In the genomic region with DNA sequence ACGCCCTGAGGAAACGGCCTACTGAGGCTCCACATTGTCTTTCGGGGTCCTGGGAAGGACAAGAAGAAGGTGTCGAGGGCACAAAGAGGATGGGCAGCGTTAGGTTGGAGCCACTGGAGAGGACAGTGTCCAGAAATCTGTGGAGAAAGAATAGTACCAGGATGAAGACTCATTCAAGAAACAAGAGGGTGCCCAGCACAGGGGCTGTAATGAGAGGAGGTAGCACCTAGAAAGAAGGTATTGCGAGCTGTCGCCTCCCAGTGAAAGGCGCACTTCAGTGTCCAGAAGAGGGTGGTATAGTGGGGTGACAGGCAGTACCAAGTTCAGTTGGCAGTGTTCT, we compare ENCODE assay signal across 8 mouse cellular contexts. TPM values are rescaled to one million over a fixed set of nuclear protein-coding genes. Genes with fewer than 3 reads are reported as not detected.
A peak's percentile ranks its signal among the peaks of the same experiment; 100 is the strongest.
DNase-seq lines count a peak whose midpoint lies in the region; ATAC-seq lines count a peak whose summit lies in the region.

No protein-coding gene starts in this region.

- peak overlapping the region; percentile 97 for H3K27ac ChIP-seq in lung, embryonic 15.5 days
- peak overlapping the region; percentile 97 for H3K27ac ChIP-seq in limb, embryonic 12.5 days
- H3K27ac ChIP-seq in neural tube, embryonic 15.5 days (replicated peaks): peak overlapping the region; percentile 94

- peak overlapping the region; percentile 91 for H3K4me2 ChIP-seq in lung, embryonic 15.5 days
- peak overlapping the region; percentile 88 for H3K4me2 ChIP-seq in limb, embryonic 12.5 days
- H3K4me2 ChIP-seq in neural tube, embryonic 15.5 days: peak overlapping the region; percentile 95

- H3K4me1 ChIP-seq in lung, embryonic 15.5 days: peaks cover 30% of the 10 kb centered on the region
- peaks cover 35% of the 10 kb centered on the region for H3K4me1 ChIP-seq in limb, embryonic 12.5 days (replicated peaks)
- H3K4me1 ChIP-seq in neural tube, embryonic 15.5 days: peaks cover 50% of the 10 kb centered on the region

- no peak for DNase-seq in lung, adult 18-20 months
- DNase-seq in kidney, postnatal 10 days: no peak
- no peak for DNase-seq in retina, embryonic 14.5 days (ENCODE audit: low spot score)

- 0% methylated on average over 7 of the region's 8 CpGs for WGBS in lung, embryonic 15.5 days
- under 1% methylated on average over 8 of the region's 8 CpGs for WGBS in limb, embryonic 12.5 days
- 1% methylated on average over 8 of the region's 8 CpGs for WGBS in neural tube, embryonic 15.5 days

- no peaks in the 10 kb centered on the region for H3K27me3 ChIP-seq in lung, embryonic 15.5 days
- H3K27me3 ChIP-seq in limb, embryonic 12.5 days: no peaks in the 10 kb centered on the region
- H3K27me3 ChIP-seq in neural tube, embryonic 15.5 days (replicated peaks): no peaks in the 10 kb centered on the region

- no peaks in the 10 kb centered on the region for H3K9me3 ChIP-seq in lung, embryonic 15.5 days
- H3K9me3 ChIP-seq in limb, embryonic 12.5 days: no peaks in the 10 kb centered on the region
- H3K9me3 ChIP-seq in neural tube, embryonic 15.5 days (replicated peaks): no peaks in the 10 kb centered on the region

- peak overlapping the region; percentile 68 for H3K4me3 ChIP-seq in lung, embryonic 15.5 days
- H3K4me3 ChIP-seq in limb, embryonic 12.5 days (replicated peaks): peak overlapping the region; percentile 66
- peak overlapping the region; percentile 55 for H3K4me3 ChIP-seq in neural tube, embryonic 15.5 days (replicated peaks)

- peaks cover 11% of the 10 kb centered on the region; the same call in 1 of the 2 replicates for H3K36me3 ChIP-seq in lung, embryonic 15.5 days
- peaks cover 41% of the 10 kb centered on the region for H3K36me3 ChIP-seq in limb, embryonic 12.5 days
- H3K36me3 ChIP-seq in neural tube, embryonic 15.5 days: peaks cover 26% of the 10 kb centered on the region

- H3K9ac ChIP-seq in lung, embryonic 15.5 days: peak overlapping the region; percentile 67
- peak overlapping the region; percentile 80 for H3K9ac ChIP-seq in limb, embryonic 12.5 days (replicated peaks)
- peak overlapping the region; percentile 63 for H3K9ac ChIP-seq in neural tube, embryonic 15.5 days (replicated peaks)

- ATAC-seq in lung, embryonic 15.5 days (ENCODE audit: borderline replicate concordance, extremely low read depth, low FRiP score, low TSS enrichment): no peak; the same call in 1 of the 2 replicates
- ATAC-seq in erythroblast, adult 5-6 weeks (replicated peaks; ENCODE audit: low FRiP score, poor library complexity, severe bottlenecking): peak; percentile 9; the same call in 1 of the 2 replicates
- peak; percentile 1; the same call in 1 of the 2 replicates for ATAC-seq in limb, embryonic 12.5 days (ENCODE audit: insufficient number of reproducible peaks, insufficient read depth, low FRiP score, low TSS enrichment, low read depth)
- peak; percentile 34; the same call in 1 of the 2 replicates for ATAC-seq in neural tube, embryonic 15.5 days (ENCODE audit: low FRiP score)
- no peak for ATAC-seq in granulocyte monocyte progenitor cell, adult 5-6 weeks (replicated peaks; ENCODE audit: poor library complexity, severe bottlenecking)

RNA-seq across cellular contexts. Expression of a gene that starts 0.7 kb away (rescaled TPM):
- 86.6 and 101 TPM in 2 replicates for polyA plus RNA-seq in lung, embryonic 15.5 days (2015; fragmentation: Nextera tagmentation; extraction: Ambion mirVana)
- total RNA-seq in erythroblast, adult 5-6 weeks (2015; ENCODE audit: low replicate concordance): 7.9 and 15.9 TPM in 2 replicates
- total RNA-seq in erythroblast, adult 5-6 weeks (2017; ENCODE audit: low replicate concordance): 4.0 and 4.3 TPM in 2 replicates
- 114 and 118 TPM in 2 replicates for polyA plus RNA-seq in limb, embryonic 12.5 days (2016; fragmentation: Nextera tagmentation; extraction: Ambion mirVana)
- 90.9 and 95.4 TPM in 2 replicates for polyA plus RNA-seq in neural tube, embryonic 15.5 days (2015; fragmentation: Nextera tagmentation; extraction: Ambion mirVana)
- total RNA-seq in granulocyte monocyte progenitor cell, adult 5-6 weeks (2014; fragmentation: Nextera tagmentation): 62.4 and 81.5 TPM in 2 replicates
- 61.8 and 91.6 TPM in 2 replicates for total RNA-seq in granulocyte monocyte progenitor cell, adult 5-6 weeks (2017)

RNA-seq across cellular contexts. Expression of a gene that starts 0.7 kb away (rescaled TPM):
- 7.2 and 8.6 TPM in 2 replicates for polyA plus RNA-seq in lung, embryonic 15.5 days (2015; fragmentation: Nextera tagmentation; extraction: Ambion mirVana)
- total RNA-seq in erythroblast, adult 5-6 weeks (2015; ENCODE audit: low replicate concordance): 1.7 and 5.0 TPM in 2 replicates
- total RNA-seq in erythroblast, adult 5-6 weeks (2017; ENCODE audit: low replicate concordance): 3.3 and 8.9 TPM in 2 replicates
- polyA plus RNA-seq in limb, embryonic 12.5 days (2016; fragmentation: Nextera tagmentation; extraction: Ambion mirVana): 31.1 and 31.9 TPM in 2 replicates
- polyA plus RNA-seq in neural tube, embryonic 15.5 days (2015; fragmentation: Nextera tagmentation; extraction: Ambion mirVana): 27.4 and 34.6 TPM in 2 replicates
- total RNA-seq in granulocyte monocyte progenitor cell, adult 5-6 weeks (2014; fragmentation: Nextera tagmentation): 2.6 and 6.0 TPM in 2 replicates
- 1.9 and 3.8 TPM in 2 replicates for total RNA-seq in granulocyte monocyte progenitor cell, adult 5-6 weeks (2017)

RNA-seq across cellular contexts. Expression of a gene that starts 16.1 kb away (rescaled TPM):
- 3.8 and 4.1 TPM in 2 replicates for polyA plus RNA-seq in lung, embryonic 15.5 days (2015; fragmentation: Nextera tagmentation; extraction: Ambion mirVana)
- not detected in 2 replicates for total RNA-seq in erythroblast, adult 5-6 weeks (2015; ENCODE audit: low replicate concordance)
- total RNA-seq in erythroblast, adult 5-6 weeks (2017; ENCODE audit: low replicate concordance): not detected in 2 replicates
- polyA plus RNA-seq in limb, embryonic 12.5 days (2016; fragmentation: Nextera tagmentation; extraction: Ambion mirVana): 5.0 and 5.1 TPM in 2 replicates
- 6.3 and 7.5 TPM in 2 replicates for polyA plus RNA-seq in neural tube, embryonic 15.5 days (2015; fragmentation: Nextera tagmentation; extraction: Ambion mirVana)
- total RNA-seq in granulocyte monocyte progenitor cell, adult 5-6 weeks (2014; fragmentation: Nextera tagmentation): not detected in 2 replicates
- total RNA-seq in granulocyte monocyte progenitor cell, adult 5-6 weeks (2017): not detected in 2 replicates

RNA-seq across cellular contexts. Expression of a gene that starts 17.5 kb away (rescaled TPM):
- 0.51 and 0.68 TPM in 2 replicates for polyA plus RNA-seq in lung, embryonic 15.5 days (2015; fragmentation: Nextera tagmentation; extraction: Ambion mirVana)
- total RNA-seq in erythroblast, adult 5-6 weeks (2015; ENCODE audit: low replicate concordance): not detected in 2 replicates
- total RNA-seq in erythroblast, adult 5-6 weeks (2017; ENCODE audit: low replicate concordance): not detected in 2 replicates
- 0.48 and 0.56 TPM in 2 replicates for polyA plus RNA-seq in limb, embryonic 12.5 days (2016; fragmentation: Nextera tagmentation; extraction: Ambion mirVana)
- 1.0 and 1.2 TPM in 2 replicates for polyA plus RNA-seq in neural tube, embryonic 15.5 days (2015; fragmentation: Nextera tagmentation; extraction: Ambion mirVana)
- not detected in 2 replicates for total RNA-seq in granulocyte monocyte progenitor cell, adult 5-6 weeks (2014; fragmentation: Nextera tagmentation)
- total RNA-seq in granulocyte monocyte progenitor cell, adult 5-6 weeks (2017): not detected in 2 replicates

RNA-seq across cellular contexts. Expression of a gene that starts 23.8 kb away (rescaled TPM):
- 4.9 and 6.3 TPM in 2 replicates for polyA plus RNA-seq in lung, embryonic 15.5 days (2015; fragmentation: Nextera tagmentation; extraction: Ambion mirVana)
- not detected in 2 replicates for total RNA-seq in erythroblast, adult 5-6 weeks (2015; ENCODE audit: low replicate concordance)
- 0.26 and 0.70 TPM in 2 replicates for total RNA-seq in erythroblast, adult 5-6 weeks (2017; ENCODE audit: low replicate concordance)
- 5.3 and 7.4 TPM in 2 replicates for polyA plus RNA-seq in limb, embryonic 12.5 days (2016; fragmentation: Nextera tagmentation; extraction: Ambion mirVana)
- 42.2 and 48.6 TPM in 2 replicates for polyA plus RNA-seq in neural tube, embryonic 15.5 days (2015; fragmentation: Nextera tagmentation; extraction: Ambion mirVana)
- 1.6 TPM in 1 of 2 replicates, not detected in the other for total RNA-seq in granulocyte monocyte progenitor cell, adult 5-6 weeks (2014; fragmentation: Nextera tagmentation)
- 0.43 TPM in 1 of 2 replicates, not detected in the other for total RNA-seq in granulocyte monocyte progenitor cell, adult 5-6 weeks (2017)

Comparison
In these comparisons a context has a peak if more than half of its experiments do, and no peak if none do; other contexts are left out.
1. ATAC-seq: peak in erythroblast, adult 5-6 weeks (single experiment), limb, embryonic 12.5 days (single experiment) and neural tube, embryonic 15.5 days (single experiment); none in lung, embryonic 15.5 days (single experiment) and granulocyte monocyte progenitor cell, adult 5-6 weeks (single experiment).
2. Peak in every context shown above with its lines, with median percentiles within 50 percentile points of each other: H3K27ac ChIP-seq, H3K4me2 ChIP-seq, H3K4me3 ChIP-seq and H3K9ac ChIP-seq.